Mouse (Mus musculus): Measurements from ENCODE around the gene Mbl2.

GRCm38 (mm10) chr19:30287899-30288490, 55.3 kb downstream of the Mbl2 start:
- no peak for TF ChIP-seq CTCF (IDR thresholded peaks at IDR 0.05; ENCODE audit: low read depth)
- TF ChIP-seq EP300 (IDR thresholded peaks at IDR 0.05; ENCODE audit: low read depth) = no peak

Data from heart, postnatal 0 days (tissue).